Mouse (Mus musculus) natural killer cell, adult 2 months (primary cell): ENCODE results near the gene Cdkn1b.

Source experiments
- DNase-seq, 2 experiments: peaks; one replicate each; pipeline ENCODE4 v3.0.0; 2022; ENCODE audit warnings: low spot score in 2 of 2

The Cdkn1b gene

GRCm38 (mm10) chr6:134920190-134921013, at the start of gene Cdkn1b:
Cdkn1b (plus strand) TSS chr6:134920401.
- DNase-seq, result peak; percentile 86 to 90

GRCm38 (mm10) chr6:134870887-134871286, 49.3 kb upstream of the Cdkn1b start:
- DNase-seq, result no peak

DNA sequence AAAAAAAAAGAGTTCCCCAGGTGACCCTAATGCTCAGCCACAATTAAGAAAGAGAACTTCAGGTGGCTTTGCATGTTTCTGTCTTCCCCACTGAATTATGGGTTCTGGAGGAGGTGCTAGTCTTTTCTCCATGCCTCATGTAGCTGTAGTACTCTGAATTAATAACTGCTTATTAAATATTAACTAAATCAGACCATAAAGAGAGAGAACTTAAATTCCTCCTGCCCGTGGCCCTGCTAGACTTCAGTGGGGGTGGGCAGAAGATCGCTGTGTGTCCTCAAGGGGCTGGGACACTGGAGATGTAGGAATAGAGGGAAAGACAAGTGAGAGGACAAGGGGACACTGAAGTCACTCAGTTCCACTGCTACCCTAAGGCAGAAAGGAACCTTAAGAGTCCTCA, 48.0 kb upstream of the Cdkn1b start:
- DNase-seq, result no peak

GRCm38 (mm10) chr6:134873018-134873417, 47.2 kb upstream of the Cdkn1b start:
- peak; percentile 12 to 30 for DNase-seq

DNA sequence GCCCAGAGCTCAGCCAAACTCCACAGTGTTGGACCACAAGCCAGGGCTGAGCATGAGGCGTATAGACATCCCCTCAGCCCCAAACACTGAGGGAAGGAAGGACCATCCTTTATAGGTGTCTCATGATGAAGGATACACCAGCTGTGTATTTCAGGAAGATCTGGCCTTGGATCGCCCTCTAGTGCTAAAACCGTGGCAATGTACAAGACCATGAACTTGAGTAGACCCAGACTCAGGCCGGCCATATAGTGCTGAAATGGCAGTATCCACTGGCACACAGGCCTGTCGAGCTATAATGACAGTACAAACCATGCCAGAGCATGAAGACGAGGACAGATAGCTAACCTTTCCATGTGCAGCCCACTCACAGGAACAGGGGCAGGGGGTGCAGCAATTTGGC, 43.4 kb upstream of the Cdkn1b start:
- DNase-seq, result peak in 1 of 2 experiments; percentile 14

DNA sequence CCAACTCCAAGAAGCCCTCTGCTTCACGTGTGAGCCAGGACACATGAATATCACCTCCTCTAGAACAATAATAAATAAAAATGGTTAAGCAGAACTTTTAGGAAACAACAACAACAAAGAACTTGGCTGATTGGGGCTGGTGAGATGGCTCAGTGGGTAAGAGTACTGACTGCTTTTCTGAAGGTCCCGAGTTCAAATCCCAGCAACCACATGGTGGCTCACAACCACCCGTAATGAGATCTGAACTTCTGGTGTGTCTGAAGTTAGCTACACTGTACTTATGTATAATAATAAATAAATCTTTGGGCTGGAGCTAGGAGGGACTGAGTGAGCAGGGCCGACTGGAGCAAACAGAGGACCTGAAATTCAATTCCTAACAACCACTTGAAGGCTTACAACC, 42.9 kb upstream of the Cdkn1b start:
- DNase-seq, result no peak

DNA sequence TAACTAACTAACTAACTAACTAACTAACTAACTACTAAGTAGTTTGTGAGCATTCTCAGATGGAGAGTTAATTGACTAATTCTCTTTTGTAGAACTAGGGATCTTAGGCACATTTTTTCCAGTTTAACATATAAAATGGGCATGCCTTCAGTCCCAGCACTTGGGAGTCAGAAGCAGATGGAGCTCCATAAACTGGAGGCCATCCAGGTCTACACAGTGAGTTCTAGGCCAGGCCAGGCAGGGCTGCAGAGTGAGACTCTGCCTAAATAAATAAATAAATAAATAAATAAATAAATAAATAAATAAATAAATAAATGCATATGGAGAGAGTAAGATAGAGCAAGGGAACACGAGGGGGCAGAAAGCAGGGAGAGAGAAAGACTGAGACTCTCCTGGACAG, 42.3 kb upstream of the Cdkn1b start:
- DNase-seq, result no peak

GRCm38 (mm10) chr6:134879556-134879955, 40.6 kb upstream of the Cdkn1b start:
- DNase-seq, result no peak

GRCm38 (mm10) chr6:134880046-134880445, 40.2 kb upstream of the Cdkn1b start:
- no peak for DNase-seq

DNA sequence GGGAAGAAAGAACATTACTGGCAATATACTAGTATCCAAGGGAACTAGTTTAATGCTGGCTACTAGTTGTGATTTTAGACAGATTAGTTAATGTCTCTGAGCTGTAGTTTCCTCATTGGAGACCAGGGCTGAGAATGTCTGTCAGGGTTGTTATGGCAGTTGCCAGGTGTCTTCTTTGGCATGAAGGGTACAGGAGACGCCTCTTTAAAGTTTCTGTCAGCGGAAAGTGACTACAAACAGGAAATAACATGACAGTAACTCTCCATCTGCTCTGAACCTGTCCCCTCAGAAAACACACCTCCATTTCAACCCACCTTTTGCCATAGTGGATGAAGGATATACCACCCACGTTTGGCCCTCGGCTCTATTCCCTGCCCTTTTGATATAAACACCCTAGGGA, 36.5 kb upstream of the Cdkn1b start:
- no peak for DNase-seq

DNA sequence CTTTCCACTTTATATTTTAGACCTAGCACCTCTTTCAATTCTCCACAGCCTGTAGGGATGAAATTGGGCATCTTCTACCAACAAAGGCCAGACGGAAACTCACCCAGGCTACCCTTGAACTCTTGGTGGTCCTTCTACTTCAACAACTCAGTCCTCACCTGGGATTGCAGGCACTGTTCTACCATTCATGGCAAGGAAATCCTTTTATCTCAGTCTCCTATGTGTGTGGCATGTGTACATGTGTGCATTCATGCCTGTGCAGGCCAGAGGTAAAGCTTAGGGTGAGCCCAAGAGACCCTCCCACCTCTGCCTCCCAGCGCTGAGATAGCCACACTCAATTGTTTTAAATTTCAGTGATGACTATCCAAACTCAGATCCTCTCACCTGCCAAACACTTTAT, 34.7 kb upstream of the Cdkn1b start:
- DNase-seq, result no peak

GRCm38 (mm10) chr6:134886475-134886874, 33.7 kb upstream of the Cdkn1b start:
- no peak for DNase-seq

- DNase-seq, result no peak
Measured at GRCm38 (mm10) chr6:134887008-134887407, 33.2 kb upstream of the Cdkn1b start.

DNA sequence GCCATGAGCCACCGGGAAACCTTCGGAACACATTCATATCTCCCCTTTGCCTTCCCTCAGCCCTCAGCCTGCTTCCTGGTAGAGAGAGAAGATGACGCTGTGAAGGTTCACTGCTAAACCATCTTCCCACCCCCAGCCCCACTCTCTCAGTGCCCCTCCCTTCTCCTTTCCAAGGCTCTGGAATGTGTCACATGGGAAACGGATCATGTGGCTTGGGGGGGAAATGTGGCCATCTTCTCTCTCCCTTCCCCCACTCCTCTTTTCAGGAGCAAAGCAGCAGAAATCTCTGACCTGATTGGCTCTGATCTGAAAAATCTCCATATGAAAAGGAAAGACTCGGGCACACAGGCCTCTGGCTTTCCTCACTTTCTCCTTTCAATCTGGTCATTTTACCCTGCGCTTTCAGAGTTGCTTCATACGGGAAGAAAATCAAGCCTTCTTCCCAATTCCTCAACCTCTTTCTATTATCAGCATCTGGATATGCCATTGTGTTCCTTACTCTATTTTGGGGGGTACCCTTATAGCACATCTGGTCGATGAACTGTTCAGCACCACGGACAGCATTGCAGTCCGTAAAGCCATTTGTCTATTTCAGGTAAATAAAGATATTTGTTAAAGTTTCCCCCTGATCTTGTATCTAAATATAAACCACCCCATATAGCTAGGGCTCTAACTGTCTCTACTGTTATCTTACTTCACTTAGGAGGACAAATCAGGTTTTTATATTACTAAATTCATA, 32.3 kb upstream of the Cdkn1b start:
- DNase-seq, result no peak

DNA sequence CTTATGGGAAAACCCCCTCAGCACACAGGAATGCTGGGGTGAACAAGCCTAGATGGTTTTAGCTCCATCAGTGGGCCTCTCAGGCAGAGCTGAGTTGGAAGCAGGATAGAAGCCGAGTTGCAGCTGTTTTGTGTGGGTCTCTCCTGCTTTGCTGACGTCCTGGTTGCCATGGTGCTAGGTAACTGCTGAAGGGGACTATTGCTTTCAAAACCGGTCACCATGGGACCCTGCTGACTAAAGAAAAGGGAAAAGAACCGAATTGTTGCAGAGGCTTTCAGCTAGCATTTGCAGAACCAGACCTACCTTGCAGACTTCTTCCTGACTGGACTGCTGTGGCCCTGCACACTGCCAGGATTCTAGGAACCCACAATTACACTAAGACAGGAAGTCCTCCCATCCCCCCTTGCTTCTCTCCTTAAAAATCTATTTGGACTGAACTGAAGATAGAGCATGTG, 31.6 kb upstream of the Cdkn1b start:
- no peak for DNase-seq

DNA sequence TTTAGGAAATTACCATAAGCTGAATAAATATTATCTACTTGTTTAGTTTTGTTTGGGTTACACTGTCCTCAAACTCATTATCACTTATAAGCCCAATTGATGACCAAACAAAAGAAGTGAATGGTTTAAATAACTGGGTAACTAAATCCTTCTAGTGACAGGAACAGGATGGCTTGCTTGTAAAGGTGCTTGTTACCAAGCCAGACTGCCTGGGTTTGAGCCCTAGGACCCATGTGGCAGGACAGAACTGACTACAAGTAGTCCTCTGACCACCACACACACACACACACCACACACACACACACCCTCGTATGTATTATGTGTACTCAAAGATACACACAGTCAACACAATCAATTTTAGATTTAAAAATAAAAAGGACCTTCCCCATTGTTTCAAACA, 30.4 kb upstream of the Cdkn1b start:
- DNase-seq, result no peak

- no peak for DNase-seq
Measured at GRCm38 (mm10) chr6:134890436-134890835, 29.8 kb upstream of the Cdkn1b start.

DNA sequence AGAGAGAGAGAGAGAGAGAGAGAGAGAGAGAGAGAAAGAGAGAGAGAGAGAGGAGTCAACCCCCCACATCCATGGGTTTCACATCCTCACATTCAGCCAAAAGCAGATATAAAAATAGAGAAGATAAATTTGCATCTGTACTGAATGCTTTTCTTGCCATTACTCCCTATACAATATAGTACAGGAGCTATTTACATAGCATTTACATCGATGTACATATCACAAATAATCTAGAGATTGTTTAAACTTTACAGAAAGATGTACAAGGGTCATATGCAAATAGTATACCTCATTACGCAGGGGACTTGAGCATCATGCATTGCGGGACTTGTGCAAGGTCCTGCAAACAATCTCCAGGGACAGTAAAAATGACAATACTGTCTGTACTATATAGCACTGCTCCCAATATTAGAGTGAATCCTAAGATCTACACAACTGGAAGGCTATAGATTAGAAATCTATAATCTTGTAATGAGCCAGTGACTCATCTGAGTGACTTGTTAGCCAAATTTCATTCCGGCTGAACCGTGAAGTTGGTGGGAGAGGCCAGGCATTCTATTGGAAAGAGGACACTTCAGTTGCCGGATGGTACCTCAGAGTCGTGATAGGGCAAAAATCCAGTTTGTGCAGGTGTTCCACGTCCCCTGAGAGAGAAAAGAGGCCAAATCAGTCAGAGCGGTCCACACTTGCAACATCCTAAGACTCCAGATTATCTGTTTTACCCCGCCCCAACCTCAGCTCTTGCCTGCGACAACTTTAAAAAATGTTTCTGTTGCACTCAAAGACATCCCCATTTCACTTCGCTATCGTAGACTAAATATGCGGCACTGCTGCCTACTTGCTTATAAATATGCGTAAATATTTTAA, 23.4 kb upstream of the Cdkn1b start:
- no peak for DNase-seq

GRCm38 (mm10) chr6:134897443-134898094, 22.6 kb upstream of the Cdkn1b start:
- DNase-seq, result peak; percentile 97 to 98

GRCm38 (mm10) chr6:134898095-134898965, 21.9 kb upstream of the Cdkn1b start, which contains the start of gene Gpr19:
Gpr19 (minus strand) TSS chr6:134898578.
- peak; percentile 84 to 88 for DNase-seq
